Mouse (Mus musculus) B cell, adult 2 months (primary cell): Measurements from ENCODE around the gene Gm4924.

Source experiments
- DNase-seq, 2 experiments: peaks; one replicate each; pipeline ENCODE4 v3.0.0; 2022

Gene Gm4924

DNA sequence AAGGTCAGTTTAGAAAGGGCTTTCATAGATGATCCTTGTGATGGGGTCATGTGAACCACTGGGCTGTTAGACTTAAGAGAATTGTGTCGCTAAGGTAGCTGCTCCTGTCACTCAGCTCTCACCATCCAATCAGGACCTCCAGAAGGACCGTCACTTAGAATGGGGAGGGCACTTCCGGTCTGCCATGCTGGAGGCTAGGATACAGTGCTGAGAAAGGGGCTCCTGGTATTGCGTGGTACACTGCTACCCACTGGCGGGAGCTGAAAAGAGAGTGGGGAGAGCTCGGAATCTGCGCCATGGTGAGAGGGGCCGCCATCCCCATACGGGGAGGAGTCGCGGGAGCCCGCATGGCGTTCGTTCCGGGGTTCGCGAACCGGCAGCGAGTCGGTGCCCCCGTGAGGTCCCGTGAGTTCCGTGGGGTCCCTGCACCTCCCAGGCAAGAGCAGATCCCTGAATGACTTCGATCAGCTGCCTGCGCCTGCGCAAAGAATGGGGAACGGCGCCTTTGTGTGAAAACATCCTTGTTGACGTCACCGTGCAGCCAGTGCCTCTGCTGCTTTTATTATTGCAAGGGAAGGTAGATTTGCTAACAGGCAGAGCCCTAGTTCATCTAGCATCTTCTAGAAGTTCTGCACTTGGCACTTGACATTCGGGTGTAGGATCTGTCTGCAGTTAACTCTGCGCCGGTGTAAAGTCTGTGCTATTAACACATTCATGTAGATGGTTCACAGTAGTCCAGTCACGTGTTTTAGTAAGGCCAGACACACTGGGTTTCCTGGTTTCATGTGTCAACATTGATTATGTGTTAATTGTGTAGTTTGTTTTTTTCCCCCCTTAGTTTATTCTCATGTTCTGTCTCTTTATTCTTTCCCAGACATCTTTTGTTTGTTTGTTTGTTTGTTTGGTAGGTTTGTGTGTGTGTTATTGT lies at the start of gene Gm4924:
Gene Gm4924 (plus strand): TSS at position 173 of the 928 bp plus-strand sequence.
- peak; percentile 86 for DNase-seq

DNA sequence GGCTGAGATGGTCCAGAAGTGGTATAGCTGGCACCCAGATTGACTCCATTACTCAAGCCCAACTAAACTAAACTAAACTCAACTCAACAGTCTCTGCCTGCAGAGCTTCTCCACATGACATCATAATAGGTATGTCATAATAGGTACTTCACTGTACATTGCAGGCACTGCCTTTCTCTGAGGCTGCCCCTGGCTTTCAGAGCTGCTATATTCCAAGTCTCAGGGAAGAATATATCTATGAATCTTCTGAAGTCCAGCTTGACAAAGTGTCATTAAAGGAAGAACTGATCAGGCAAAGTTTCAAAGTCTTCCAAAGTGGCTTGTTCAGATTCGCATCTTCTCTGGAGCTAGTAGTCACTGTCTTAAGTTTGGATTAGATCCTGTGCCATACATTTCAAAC lies 37.6 kb upstream of the Gm4924 start, which contains the start of gene 4932415D10Rik:
Gene 4932415D10Rik (minus strand): TSS at position 101 of the 400 bp plus-strand sequence.
- DNase-seq: no peak

DNA sequence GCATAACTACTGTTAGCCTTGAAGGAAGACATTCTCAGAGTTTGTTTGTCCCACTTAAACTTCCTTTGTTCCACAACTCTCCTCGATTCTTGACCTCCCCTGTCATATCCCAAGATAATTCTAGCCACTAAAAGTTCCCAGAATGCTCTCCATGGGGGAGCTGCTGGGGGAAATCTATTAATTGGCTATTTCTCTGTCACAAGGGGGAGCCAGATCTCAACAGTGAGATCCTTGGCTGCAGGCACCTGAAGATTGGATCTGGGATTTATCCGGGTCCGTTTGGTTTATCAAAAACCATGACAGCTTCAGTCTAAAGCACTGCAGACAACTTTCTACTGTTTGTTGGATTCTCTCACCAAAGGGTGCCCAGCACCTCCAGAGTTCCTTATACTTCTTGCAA lies 33.9 kb upstream of the Gm4924 start:
- no peak for DNase-seq

DNA sequence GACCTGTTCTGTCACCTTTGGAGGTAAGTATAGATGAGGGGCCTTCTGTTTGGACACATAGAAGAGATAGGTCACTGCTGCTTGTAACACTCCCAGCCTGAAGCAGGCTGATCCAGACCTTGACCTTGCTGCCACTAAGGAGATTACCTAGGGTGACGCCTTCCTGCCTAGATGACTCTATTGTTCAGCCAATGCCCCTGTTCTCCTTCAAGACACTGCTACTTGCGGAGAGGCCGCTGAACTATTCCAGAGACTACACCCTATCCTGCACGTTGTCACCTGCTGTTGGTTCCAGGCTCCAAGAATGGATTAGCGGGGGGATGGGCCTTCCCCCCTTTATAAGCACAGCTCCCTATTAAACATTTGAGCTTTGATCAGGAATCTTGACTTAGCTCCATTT lies 24.2 kb upstream of the Gm4924 start:
- no peak for DNase-seq

DNA sequence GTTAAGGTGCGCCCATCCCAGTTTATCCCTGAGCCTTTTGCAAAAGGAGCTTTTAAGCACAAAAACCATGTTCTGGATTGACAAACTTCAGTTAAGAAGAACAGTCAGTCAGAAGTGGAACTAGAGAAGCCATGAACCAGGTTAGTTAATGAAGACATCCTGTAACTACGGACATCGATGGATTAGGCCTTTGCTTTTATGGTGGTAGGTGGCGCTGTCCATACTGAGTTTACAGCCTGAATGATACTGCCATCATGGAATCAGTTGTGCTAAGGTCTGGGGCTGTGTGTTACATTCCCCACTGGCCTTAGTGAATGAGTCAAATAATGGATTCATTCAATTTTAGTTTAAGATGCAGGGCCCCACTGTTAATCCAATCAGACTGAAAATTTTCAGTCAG lies 1.3 kb downstream of the Gm4924 start:
- DNase-seq: no peak

DNA sequence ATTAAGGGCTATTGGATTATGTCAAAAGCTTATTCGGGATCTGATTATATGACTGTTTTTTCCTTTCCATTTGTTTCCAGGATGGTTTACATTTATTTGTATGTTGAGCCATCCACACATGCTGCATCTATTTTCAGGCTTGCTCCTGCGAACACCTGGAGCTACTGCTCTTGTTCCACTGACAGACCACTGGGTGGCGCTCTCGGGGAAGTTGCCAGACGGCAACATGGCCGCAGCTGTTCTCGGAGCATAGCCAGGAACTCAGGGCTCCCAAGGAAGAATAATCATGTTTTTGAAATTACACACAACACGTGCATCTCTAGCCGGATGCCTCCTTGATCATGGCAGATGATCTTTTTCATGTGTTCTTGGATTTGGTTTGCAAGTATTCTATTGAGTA lies 7.9 kb downstream of the Gm4924 start:
- peak in 1 of 2 experiments; percentile 6 for DNase-seq

DNA sequence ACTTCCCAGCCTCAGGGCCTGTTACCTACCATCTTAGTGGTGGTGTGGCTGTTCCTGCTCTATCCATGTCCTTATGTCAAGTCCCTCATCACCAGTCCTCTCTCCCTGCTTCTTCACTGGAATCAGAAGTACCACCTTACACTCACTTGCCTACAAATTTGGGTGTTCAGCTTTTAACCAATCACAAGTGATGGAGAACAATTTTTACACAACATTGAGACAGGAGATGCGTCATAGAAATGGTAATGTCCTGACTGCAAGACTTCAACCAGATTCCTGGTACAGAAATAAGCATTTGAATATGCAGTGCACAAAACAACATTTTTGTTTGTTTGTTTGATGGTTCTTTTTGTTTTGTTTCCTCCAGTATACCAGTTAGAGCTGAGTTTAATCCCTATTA lies 28.9 kb downstream of the Gm4924 start:
- no peak for DNase-seq

DNA sequence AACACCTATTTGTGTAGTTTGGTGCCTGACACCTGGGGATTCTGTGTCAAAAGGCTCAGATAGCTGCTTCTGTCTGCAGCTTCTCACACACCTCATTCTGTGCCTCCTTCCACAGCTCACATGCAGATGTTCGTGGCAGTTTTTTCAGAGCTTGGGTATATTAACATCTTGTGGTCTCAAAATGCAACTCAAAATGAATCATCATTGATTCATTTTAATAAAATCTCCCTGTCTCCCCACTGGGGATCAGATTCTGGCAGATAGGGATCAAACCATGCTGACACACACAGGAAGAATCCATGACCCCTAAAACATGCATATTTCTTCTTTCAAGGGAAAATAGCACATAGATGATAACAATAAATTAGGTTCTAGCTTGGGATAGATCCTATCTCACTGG lies 55.5 kb downstream of the Gm4924 start:
- DNase-seq: no peak

DNA sequence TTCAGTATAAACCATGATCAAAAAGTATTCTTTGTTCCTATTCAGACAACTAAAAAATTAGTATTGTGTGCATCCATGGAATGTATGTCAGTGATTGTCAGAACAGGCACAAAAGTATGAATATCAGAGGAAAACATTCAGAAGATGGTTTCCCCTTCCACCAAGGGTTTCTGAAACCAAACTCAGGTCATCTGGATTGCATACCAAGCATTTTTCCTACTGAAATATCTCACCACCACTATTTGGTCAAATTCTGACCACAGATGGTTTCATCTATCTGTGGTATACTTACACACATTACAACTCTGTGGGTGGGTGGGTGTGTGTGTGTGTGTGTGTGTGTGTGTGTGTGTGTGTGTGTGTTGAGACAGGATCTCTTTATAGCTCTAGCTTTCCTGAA lies 69.6 kb downstream of the Gm4924 start:
- DNase-seq: no peak
